Mouse (Mus musculus) gonadal fat pad, adult 2 months (tissue): Measurements from ENCODE around the gene Agt. TPM values are rescaled to one million over a fixed set of nuclear protein-coding genes. Genes with fewer than 3 reads are reported as not detected.

Source experiments
- DNase-seq: peaks from one replicate; pipeline ENCODE4 v3.0.0-alpha.2; 2012; ENCODE audit warnings: low read depth
- polyA plus RNA-seq: library from polyadenylated mRNA; depleted of rRNA; stranded (reverse); fragments of >200 nt; gene quantifications from 2 replicates; pipeline ENCODE4 v1.2.3, GENCODE M21; 2012; rRNA removed

Agt gene
- polyA plus RNA-seq = 180 and 247 TPM in 2 replicates

DNA sequence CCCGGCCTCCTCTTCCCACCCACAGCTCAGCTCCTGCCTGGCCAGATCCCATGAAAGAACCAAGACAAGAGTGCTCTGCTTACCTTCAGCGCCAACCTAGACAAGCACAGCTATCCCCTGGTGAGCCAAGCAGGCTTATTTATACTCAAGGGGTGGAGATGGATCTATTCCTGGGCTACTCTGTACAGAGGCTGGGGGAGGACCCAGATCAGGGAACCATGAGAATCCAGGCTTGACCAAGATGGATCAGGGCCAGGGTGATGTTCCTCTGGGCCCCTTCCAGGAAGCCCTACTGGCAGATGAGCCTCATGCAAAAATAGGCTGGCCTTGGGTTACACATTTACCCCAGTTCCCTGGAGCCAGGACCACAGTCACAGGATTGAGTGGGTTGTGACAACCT is at the start of gene Agt:
Agt (minus strand) TSS at position 114 of the 400 bp plus-strand sequence.
- DNase-seq = no peak

DNA sequence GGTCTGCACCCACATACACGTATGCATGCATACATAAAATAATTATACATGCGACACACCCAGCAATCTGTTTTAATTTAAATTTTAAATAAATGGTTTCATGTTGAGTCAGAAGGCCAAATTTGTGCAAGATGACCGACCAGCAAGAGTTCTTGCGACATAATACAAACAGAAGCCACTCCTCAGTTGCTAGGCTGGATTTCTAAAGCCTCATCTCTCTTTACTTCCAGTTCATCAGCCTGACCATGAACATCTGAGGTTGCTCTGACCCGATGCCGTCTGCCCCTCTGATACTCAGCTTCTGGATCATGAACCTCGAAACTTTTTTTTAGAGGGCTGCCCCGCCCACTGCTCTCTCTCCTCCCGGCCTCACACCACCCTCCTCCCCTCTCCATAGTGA is 48.7 kb upstream of the Agt start:
- DNase-seq = no peak

DNA sequence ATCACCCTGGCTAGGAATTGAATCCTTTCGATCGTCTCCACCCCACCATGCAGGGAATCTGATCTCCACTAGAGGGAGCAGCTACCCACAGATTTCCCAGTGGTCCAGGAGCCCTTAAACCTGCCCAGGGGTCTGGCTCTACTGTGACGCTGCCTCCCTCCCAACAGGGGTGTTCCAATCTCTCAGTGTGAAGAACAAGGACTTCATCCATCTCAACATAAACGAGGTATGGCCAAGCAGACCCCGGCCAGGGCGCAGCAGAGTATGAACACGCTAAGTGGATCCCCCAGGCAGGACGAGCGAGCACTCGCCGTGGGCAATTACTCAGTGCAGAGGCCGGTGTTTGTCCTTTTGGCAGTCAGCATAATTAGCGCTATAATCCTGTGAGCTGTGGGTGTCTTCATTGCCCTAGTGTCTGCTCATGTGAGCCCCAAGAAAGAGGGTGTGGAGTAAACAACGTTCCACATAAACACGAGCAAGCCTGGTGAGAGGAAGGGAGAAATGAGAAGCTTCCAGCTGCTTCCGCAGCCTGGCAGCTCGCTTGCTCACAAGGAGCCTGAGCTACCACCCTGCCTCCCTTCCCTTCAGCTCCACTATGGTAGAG is 47.9 kb upstream of the Agt start:
- DNase-seq = no peak

DNA sequence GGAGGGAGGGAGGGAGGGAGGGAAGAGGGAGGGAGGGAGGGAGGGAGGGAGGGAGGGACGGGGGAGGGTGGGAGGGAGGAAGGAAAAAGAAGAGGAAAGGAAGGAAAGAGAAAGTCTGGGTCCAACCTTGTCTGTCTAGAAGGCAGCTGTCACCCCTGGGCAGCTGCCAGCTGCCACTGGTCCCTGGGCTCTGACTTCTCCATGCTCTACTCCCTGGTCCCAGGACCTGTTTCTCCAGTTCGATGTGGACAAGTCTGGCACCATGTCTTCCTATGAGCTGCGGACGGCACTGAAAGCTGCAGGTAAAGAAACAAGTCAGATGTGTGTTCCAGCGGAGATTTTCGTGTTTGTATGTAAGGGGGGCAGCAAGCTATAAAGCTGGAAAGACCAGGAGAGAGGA is 44.8 kb upstream of the Agt start:
- no peak for DNase-seq

DNA sequence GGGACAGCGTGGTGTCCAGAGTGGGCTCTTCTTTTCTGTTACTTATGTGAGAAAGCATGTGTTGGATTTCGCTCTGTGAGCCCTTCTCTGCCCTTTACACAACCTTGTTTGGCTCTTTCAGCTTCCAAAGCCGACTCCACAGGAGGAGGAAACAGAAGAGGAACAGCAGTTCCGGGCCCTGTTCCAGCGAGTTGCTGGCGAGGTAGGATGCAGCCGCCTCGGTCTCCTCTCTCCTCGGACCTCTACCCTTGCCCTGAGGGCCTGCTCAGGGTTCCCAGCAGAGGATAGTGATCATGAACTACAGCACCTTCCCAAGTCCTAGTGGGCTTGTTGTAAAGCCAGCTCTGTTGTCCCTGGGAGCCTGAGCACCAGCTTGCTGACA is 39.5 kb upstream of the Agt start:
- no peak for DNase-seq

DNA sequence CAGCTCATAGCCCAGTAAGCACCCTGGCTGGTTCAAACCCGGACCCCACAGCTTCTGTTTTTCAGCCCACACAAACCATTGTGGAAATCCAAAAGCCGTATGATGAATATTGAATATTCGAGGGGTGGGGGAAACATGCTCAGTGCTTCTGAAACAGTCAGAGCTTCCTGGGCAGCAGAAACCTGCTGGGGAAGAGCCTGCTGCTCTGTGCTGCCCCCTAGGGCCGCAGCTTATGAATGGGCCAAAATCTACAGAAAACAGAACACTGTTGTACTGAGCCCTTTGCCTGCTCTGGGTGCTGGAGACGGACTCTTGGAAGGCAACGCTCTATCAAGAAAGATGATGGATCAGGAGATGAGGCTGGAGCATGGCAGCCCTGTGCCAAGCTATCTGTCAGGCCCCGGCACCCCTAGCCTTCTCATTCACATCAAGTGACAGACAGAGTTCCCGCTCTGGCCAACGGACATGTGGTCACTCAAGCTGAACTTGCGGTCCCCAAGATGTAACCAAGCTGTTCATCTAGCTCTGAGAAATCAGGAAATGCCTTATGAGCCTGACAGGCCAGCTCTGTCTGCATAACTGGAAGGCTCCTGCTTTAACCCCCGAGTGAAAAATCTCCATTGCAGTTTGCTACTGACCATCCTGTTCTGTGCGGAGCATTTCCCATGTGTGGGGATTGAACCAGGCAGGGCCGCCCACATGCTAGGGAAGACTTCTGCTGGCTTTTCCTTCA is 38.9 kb upstream of the Agt start:
- no peak for DNase-seq

DNA sequence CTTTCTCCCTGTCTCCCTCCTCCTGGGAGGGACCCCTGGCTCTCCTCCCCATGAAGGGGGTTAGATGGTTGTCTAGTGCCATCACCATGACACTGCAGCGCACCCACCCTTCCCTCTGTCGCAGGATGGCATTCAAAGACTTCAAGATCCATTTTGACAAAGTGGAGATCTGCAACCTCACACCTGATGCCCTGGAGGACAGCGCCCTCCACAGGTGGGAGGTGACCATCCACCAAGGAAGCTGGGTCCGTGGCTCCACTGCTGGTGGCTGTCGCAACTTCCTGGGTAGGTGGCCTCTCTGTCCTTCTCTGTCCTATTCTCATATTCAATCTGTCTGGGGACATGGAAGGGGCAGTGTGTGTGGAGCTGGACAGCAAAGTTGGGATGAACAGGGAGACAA is 34.6 kb upstream of the Agt start:
- DNase-seq = no peak

DNA sequence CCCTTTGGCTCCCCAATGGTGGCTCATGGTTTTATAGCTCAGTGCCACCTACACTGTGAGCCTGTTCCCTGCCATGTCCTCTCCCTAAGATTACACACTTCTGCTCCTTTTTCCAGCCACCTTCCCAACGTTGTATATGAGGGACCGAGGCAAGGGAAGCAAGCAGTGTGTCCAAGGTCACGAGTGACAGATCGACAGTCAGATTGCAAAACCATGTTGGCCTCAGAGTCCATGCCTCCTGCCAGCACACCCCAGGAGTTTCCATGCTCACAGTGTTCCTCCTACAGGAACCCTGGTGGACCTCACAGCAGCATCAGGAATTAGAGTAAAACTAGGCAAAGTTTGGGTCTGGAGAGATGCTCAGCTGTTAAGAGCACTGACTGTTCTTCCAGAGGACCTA is 19.9 kb upstream of the Agt start:
- DNase-seq = no peak

DNA sequence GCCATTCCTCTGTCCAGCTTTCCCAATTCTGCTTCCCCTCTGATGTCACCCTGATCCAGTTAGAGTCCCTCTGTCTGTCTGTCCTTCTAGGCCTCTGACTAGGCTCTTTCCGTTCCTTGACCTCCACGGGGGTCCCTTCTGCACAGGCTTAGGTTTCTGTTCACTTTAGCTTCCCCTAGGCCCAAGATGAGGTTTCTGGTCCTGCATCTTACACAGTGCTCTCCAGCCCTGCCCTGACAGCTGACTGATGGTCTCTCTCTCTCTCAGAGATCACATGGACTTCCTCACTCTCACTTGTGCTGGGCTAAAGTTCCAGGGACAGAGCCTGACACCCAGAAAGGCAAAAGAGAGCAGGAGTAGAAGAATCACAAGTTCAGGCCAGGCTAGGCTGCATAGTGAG is 17.1 kb upstream of the Agt start:
- no peak for DNase-seq

DNA sequence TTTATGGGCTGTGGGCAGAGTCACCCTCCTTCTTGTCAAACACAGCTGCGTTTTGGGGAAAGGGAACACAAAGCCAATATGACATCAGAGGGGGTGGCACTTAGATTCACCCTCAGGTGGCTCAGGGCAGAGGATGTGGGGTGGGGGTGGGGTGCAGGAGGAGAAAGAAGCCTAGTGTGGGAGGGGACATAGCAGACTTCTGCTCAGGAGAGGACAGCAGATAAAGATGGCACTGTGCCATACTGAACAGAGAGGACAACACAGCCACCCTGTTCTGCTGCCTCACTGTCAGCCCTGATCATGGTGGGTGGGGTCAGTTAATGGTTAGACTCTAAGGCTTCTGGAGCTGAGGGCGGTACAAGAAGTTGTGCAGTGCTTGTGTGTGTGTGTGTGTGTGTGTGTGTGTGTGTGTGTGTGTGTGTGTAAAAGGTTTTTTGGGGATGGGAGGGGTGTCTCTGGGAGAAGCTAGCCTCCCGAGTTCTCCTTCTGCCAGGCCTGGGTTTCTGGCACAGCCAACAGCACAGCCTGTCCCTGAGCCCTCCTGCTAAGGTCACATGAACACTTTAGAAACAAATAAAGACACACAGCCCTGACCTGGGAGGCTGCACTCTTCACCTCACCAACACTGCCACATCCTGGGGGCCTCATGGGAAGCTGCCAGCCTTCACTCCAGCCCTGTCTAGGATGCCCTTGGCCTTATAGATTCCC is 16.4 kb upstream of the Agt start:
- no peak for DNase-seq

DNA sequence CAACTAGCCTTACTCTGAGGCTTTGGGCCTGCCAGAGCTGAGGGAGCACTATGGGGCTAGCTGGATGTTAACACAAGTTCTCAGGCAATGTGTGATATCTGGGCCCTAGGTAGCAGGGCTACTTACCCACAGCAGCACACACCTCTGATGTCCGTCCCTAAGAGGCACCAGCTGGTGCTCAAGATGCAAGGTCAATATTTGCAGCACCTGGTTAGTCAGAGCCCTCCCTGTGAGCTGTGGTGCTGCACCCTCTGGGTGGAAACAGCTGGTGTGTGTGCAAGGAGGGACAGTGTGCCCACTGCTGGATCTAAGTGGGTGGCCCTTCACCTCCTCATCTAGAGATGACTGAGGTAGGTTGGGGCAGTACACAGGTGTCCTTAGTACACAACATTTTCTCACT is 7.2 kb upstream of the Agt start:
- DNase-seq = no peak

DNA sequence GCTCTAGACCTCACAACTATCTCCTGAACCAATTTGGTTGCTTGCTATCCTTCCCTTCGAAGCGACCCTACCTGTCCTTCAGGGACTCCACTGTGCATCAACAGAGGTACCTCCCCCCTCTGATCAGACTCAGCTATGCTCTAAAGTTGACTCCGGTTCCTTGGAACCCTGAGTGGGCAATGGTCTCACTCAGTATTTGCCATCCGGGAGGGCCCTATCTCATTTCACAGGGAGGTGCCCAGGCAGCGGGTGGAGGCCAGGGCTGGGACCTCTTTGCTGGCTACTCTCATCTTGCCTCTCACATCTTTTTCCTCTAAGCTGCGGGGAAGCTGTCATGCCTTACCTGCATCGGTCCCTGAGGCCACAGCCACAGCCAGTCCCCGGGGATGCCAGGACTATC is 6.3 kb upstream of the Agt start, which contains the start of gene Capn9:
Capn9 (plus strand) TSS at position 301 of the 400 bp plus-strand sequence.
- DNase-seq = no peak

DNA sequence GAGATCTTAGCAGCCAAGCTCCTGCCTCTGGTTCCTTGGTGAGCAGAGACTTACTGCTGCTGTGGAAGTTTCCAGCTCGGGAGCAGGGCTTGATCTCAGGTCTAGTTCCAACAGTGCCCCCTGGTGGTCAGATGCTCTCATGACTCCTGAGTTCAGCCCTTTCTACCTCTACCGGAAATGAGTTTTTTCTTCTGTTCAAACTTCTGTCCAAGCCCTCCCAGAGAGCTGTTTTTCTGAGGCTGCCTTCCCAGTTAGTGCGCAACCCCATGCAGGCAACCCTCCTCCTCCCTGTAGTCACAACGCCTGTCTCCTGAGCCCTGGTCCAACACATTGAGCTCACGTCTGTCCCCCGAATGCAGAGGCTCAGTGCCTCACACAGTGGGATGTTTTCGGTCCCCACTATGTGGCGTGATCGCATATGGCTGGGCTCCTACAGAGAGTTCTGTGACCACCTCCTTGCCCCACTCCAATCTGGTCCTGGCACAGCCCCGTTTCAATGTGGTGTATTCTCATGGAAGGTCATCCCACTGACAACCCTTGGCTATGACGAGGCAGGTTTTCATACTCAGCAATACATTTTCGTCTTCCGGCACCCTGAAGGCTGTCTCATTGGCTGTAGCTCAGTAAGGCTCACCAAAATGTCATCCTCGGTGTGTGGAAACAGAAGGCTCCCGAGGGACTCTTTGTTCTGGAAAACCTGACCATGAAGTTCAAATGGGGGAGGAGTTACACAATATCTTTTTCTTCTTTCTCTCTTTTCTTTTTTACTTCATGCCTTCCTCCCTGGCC is 4.2 kb upstream of the Agt start:
- DNase-seq = no peak

DNA sequence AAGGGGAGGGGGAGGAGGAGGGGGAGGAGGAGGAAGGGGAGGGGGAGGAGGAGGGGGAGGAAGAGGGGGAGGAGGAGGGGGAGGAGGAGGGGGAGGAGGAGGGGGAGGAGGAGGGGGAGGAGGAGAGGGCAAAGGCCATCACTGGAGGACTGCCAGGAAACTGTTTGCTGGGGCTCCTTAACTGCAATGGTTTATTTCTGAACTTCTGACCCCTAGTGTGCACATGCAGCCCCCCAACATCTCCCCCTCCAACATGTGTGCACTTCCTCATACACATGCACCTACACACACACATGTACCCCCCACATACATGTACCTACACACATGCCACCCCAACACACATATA is 2.9 kb upstream of the Agt start:
- DNase-seq = no peak

DNA sequence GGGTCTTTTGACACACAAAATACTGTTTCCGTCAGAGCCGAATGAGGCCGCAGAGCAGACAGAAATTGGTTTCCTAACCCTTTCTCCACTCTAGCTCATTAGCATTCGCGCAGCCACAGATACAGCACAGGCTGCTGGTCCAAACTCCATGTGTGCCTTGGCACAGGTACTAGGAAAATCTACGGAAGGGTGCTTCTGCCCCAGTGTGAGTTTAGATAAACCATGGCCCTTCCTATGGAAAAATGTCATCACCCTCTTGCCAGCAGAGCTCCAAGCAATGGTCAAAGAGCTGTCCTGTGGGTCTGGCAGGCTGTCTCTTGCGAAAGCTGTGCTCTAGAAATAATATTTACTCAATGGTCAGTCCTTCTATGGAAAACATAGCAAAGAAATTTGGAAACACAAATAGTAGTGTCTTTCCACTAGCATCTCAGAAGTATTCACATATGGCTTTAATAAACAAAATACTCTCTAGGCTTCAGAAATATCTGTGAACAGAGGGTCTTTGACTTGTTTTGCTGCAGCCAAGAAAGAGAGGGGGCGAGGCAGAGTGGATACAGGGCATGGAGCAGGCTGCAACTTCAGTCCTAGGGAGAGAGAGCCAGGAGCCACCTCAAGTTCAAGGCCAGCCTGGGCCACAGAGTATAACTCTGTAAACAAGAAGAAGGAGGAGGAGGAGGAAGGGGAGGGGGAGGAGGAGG is 2.4 kb upstream of the Agt start:
- DNase-seq = no peak

DNA sequence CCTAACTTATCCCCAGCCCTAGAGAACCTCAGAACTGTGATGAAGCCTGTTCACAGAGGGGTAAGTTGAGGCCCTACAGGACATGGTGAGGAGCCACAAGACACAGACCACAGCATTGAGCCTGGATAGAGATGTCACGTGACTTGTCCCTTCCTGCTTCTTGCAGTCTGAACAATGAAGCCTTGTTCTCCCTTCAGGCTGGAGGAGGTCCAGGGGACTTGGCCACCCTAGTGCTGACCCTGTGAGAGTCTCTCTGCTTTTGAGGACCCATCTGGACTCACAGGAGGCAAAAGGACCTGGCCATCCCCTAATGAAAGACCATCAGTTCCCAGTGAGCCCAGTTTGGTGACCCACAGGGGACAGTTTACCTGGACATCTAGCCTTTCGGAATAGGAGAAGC is 406 bp downstream of the Agt start:
- DNase-seq = no peak

DNA sequence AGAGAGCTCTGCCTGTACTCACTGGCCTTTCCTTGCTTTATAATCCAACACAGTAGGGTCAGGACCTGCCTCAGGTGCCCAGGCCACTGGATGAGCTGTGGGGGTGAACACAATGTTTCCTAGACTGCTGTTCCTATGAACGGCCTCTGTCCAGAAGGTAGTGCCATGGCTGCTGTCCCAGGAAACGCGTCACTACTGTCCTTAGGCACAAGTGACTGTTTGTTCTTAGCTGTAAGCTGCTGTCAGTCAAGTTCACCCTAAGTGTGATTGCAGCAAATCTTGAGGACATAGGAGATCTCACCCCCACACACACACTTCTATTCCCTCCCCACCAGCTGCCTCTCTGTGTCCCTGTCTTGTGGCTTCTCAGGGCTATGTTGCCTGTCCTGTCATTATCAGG is 1.9 kb downstream of the Agt start:
- DNase-seq = no peak

DNA sequence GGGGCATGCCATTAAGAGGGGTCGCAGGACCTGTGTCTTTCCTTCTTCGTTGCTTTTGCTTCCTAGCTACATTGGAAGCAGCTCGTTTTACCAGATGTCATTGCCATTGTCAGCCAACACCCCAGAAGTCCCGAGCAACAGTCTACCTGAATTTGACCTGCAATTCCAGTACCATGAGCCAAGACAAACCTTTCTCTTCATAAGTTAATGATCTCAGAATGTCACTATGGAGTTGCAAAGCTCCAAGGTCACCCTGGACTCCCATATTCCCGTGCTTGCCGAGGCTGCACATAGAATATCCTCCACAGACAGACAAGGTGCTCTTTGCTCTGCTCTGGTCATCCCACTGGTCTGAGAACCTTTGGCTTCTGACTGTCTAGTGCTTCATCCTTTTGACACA is 2.4 kb downstream of the Agt start:
- no peak for DNase-seq

DNA sequence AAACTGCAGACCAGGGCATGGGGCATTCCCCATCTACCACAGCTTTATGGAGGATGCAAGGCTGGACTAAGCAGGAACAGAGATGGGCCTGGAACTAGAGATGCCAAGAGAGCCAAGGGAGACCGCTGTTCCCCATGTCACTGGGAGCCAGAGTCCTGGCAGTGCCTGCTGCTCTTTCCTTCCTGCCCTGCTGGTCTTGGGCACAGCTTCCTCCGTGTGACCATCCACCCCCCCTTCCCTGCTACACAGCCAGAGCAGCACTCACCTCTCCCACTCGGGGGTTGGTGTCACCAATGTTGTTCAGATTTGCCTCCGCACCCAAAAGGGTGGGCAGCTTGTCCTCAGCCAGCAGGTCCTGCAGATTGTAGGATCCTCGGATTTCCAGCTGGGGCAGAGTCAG is 12.0 kb downstream of the Agt start:
- no peak for DNase-seq

DNA sequence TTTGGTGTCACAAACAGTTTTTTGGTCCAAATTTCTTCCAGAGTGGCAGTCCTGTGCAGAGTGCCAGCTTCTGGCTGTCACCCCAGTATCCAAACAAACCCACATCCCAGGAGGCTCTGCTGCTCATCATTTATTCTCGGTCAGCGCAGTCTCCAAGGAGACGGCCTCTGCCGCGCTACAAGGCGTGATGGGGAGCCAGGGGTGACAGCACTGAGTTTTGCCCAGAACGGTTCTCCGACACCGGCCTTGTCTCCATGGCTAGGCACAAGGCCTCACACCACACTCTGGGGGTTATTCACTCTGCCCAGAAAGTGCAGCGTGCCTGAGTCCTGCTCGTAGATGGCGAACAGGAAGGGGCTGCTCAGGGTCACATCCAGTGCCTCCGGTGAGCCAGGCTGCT is 12.8 kb downstream of the Agt start:
- no peak for DNase-seq

DNA sequence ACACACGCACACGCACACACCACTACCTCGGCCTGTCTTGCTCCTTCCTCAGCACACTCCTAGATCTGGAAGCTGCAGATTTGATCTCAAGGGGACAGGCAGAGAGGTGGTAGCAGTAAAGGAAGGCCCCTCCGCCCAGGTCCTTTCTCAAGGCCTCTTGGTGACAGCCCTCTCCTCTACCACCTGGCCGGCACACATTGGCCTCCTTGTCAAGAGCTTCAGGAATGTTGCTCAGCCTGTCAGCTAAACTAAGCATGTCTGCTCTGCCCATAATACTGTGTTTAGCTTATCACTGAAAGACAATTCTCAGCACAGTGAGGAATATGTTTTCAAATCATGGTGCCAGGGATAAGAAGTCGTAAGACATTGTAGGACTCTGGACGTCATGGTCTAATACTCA is 13.3 kb downstream of the Agt start:
- no peak for DNase-seq
